Mouse (Mus musculus): ENCODE data around the gene Chdh.

DNA sequence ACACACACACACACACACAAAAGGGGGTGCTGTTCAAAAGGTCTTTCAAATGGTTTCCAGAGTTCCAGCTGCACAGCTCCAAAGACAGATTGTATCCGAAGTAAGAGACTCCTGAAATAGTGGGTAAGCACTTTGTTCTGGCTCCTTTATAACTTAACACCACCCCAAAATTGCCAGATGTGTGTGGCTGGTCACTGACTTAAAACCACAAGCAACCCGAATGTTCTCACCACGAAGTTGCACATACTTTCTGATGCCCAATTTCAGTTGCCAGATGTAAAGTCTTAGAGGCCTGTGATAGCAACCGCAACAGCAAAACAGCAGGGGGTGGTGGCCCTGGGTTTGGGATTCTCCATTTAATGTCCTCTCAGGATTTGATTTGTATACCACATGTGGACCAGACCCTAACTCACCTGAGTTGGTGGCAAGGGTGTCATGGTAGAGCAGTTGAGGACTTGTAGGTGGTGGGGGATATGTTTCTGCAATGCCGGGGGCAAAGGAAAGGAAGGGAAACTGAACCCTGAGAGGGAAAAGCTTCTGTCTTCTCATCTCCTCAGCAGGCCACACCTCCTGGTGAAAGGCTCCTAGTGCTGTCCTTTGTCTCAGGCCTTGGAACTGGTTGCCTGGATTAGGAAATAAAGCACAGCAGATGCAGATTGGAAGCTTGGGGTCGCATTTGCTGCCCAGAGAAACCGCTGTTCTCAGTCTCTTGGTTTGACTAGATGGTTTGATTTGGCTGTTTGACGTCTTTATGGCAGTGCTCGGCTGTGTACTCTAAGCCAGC, 11.2 kb downstream of the Chdh start:
- no peak for TF ChIP-seq EP300 (IDR thresholded peaks at IDR 0.05; ENCODE audit: low read depth)
- no peak for TF ChIP-seq CTCF (IDR thresholded peaks at IDR 0.05; ENCODE audit: low read depth)

Measured in liver, embryonic 14.5 days (tissue).